Mouse (Mus musculus): ENCODE results near the gene C130050O18Rik. TPM values are rescaled to one million over a fixed set of nuclear protein-coding genes. Genes with fewer than 3 reads are reported as not detected.
"Not testable (repeated sequence)": the region's sequence is repeated elsewhere in the genome, so short reads cannot be mapped to it uniquely, and the experiment has no call there.

C130050O18Rik gene
- polyA plus RNA-seq, 1 experiment: not detected

DNA sequence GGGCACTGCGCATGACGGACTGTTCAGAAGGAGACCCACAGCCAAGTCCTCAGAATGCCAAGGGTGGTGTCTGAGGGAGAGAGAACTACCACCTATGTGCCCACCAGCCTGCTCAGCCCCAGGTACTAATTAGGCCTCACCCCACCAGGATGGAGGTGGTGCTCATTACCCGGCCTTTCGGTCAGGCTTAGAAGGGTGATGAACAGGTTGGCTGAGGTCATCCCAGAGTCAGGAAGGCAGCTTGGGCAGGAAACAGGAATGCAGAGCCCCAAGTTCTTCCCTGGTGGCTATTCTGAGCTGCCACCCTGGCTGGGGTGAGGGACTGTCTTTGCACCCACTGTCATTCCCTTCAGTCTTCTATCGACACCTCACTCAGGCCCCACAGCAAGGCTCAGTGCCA, 19.0 kb upstream of the C130050O18Rik start:
- Histone ChIP-seq H3K27me3 (ENCODE audit: control insufficient read depth) (no peaks in the 10 kb centered on the region), H3K4me1 (ENCODE audit: control insufficient read depth) (peaks cover 95% of the 10 kb centered on the region), H3K9me3 (ENCODE audit: control insufficient read depth, low read length) (no peaks in the 10 kb centered on the region), H3K36me3 (ENCODE audit: control insufficient read depth) (peaks cover 88% of the 10 kb centered on the region), H3K4me3 (replicated peaks) (peak overlapping the region; percentile 17)
- TF ChIP-seq GATA1 (IDR thresholded peaks at IDR 0.05; ENCODE audit: low read length) (no peak), TAL1 (IDR thresholded peaks at IDR 0.05; ENCODE audit: low read length) (no peak)

DNA sequence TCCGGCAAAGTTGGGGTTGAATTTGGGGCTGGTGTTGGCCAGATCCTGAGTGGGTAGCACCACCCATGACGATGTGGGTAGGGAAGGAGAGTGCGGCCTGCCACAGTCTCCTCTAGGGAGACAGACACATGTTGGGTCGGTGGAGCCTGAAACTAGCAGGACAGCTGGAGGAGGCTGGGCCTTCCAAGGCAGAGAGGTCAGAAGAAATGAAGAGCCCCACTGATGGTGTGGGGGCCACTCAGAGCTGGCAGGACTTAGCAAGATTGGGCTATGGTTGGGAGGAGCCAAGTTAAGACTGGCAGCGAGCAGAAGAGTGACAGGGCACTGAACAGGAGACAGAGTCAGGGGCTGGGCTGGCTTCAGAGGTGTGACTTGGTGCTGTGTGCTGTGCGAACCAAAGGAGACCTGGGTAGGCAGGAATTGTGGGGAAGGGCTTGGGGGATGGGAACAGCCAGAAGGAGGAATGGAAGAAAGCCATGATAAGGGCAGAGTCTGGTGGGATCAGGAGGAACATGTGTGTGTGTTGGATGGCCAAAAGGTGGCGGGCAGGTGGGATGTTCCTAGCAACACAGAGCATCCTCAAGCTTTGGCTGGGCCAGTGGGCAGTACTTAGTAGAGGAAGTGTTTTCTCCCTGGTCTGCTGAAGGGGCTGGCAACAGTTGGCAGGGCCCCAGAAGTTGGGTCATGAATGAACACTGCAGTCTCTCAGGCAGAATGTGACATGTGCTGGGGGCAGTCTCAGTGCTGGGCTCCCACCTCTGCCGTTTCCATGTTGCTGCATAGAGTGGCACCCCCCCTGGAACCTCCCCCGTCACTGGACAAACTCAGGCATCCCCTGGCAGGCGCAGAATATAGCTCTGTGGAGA, 17.5 kb upstream of the C130050O18Rik start:
- Histone ChIP-seq H3K4me3 (replicated peaks) (peak overlapping the region; percentile 78), H3K36me3 (ENCODE audit: control insufficient read depth) (peaks cover 96% of the 10 kb centered on the region), H3K27me3 (ENCODE audit: control insufficient read depth) (no peaks in the 10 kb centered on the region; the same call in 1 of the 2 replicates), H3K9me3 (ENCODE audit: control insufficient read depth, low read length) (no peaks in the 10 kb centered on the region), H3K4me1 (ENCODE audit: control insufficient read depth) (peaks cover 96% of the 10 kb centered on the region)
- TF ChIP-seq GATA1 (IDR thresholded peaks at IDR 0.05; ENCODE audit: low read length) (no peak), TAL1 (IDR thresholded peaks at IDR 0.05; ENCODE audit: low read length) (no peak)

DNA sequence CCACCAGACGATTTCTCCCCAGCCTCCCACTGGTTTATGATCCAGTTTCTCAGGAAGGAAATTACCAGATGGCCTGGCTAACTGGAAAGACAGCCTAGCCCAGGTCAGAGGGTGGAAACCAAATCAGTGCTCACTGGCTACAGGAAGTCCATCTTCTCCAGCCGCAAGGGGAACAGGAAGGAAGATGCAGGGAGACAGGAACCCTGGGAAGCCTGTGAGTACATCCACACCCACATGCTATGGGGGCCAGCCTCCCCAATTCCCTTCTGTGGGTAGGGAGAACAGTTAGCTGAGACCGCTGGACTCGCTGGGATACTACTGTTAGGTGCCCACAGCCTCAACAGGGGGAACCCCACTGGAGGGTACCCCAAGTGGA, 16.9 kb upstream of the C130050O18Rik start:
- Histone ChIP-seq H3K4me1 (ENCODE audit: control insufficient read depth) (peaks cover 96% of the 10 kb centered on the region), H3K27me3 (ENCODE audit: control insufficient read depth) (no peaks in the 10 kb centered on the region; the same call in 1 of the 2 replicates), H3K36me3 (ENCODE audit: control insufficient read depth) (peaks cover 96% of the 10 kb centered on the region), H3K9me3 (ENCODE audit: control insufficient read depth, low read length) (no peaks in the 10 kb centered on the region), H3K4me3 (replicated peaks) (peak overlapping the region; percentile 78)
- no peak for TF ChIP-seq GATA1 (IDR thresholded peaks at IDR 0.05; ENCODE audit: low read length)
- TF ChIP-seq TAL1 (IDR thresholded peaks at IDR 0.05; ENCODE audit: low read length): no peak

DNA sequence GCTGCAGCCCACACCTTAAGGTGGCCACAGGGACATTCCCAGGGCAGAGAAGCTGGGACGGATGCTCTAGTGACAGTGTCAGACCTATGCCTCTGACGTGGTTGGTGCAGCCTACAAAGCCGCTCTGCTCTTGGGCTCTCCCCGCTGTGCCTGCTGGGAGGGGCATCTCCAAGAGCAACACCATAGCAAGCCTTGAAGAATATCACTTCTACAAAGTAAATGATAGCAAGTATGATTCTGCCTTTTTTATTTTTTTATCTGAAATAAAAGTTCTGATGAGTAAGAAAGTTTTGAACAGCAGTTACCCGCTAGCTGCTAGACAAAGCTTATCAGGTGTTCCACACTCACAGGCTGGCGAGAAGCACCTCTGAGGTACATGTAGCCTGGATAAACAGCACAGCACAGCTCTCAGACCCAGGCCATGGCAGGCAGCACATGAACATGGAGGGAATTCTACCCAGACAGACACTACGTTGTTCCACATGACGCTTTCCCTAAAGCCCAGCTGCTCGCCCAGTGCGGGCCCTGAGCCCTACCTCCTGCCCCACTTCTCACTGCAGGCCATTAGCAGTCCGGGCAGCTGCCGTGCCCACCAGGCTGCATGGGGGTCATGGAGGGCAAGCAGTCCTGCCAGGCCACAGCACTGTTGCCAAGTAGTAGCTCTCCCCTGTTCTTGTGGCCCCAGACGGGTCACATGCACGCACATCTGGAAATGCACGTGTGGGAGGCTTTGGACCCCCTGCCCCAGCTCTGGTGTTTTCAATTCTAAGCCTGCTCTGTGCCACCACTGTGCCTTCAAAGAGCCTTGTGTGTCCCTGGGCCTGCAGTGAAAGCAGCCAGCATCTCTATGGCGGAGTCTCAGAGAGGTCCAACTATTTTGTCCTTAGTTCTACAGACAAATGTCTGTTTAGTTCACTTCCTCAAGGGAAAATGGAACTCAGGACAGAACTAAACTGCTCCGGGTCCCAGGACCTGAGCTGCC, 16.1 kb upstream of the C130050O18Rik start:
- peak; percentile 70 for TF ChIP-seq TAL1 (IDR thresholded peaks at IDR 0.05; ENCODE audit: low read length)
- TF ChIP-seq GATA1 (IDR thresholded peaks at IDR 0.05; ENCODE audit: low read length): peak; percentile 60
- H3K4me3 ChIP-seq (replicated peaks): peak overlapping the region; percentile 78
- no peaks in the 10 kb centered on the region; the same call in 1 of the 2 replicates for H3K27me3 ChIP-seq (ENCODE audit: control insufficient read depth)
- H3K9me3 ChIP-seq (ENCODE audit: control insufficient read depth, low read length): no peaks in the 10 kb centered on the region
- peaks cover 96% of the 10 kb centered on the region for H3K36me3 ChIP-seq (ENCODE audit: control insufficient read depth)
- peaks cover 96% of the 10 kb centered on the region for H3K4me1 ChIP-seq (ENCODE audit: control insufficient read depth)

DNA sequence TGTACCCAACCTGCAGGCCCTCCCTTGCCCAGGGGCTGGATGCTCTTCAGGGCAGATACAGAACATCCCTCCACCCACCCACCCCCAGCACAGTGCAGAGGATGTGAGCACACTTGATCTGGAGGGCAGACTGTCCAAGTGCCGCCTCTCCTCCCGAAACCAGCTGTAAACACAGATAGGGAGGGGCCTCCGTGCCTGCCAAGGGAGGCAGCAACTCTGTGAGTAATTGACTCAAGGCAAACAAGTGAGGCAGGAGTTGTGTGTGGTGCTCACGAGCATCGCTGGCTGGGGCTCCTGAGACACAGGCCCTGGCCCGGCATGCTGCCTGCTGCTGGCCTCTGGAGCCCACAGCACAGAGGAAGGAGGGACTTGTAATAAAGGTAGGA, 15.4 kb upstream of the C130050O18Rik start:
- peaks cover 96% of the 10 kb centered on the region for H3K4me1 ChIP-seq (ENCODE audit: control insufficient read depth)
- H3K4me3 ChIP-seq (replicated peaks): peak overlapping the region; percentile 78
- peak; percentile 87 for TF ChIP-seq TAL1 (IDR thresholded peaks at IDR 0.05; ENCODE audit: low read length)
- TF ChIP-seq GATA1 (IDR thresholded peaks at IDR 0.05; ENCODE audit: low read length): peak; percentile 50; the same call in 1 of the 2 replicates
- no peaks in the 10 kb centered on the region; the same call in 1 of the 2 replicates for H3K27me3 ChIP-seq (ENCODE audit: control insufficient read depth)
- peaks cover 96% of the 10 kb centered on the region for H3K36me3 ChIP-seq (ENCODE audit: control insufficient read depth)
- no peaks in the 10 kb centered on the region for H3K9me3 ChIP-seq (ENCODE audit: control insufficient read depth, low read length)

DNA sequence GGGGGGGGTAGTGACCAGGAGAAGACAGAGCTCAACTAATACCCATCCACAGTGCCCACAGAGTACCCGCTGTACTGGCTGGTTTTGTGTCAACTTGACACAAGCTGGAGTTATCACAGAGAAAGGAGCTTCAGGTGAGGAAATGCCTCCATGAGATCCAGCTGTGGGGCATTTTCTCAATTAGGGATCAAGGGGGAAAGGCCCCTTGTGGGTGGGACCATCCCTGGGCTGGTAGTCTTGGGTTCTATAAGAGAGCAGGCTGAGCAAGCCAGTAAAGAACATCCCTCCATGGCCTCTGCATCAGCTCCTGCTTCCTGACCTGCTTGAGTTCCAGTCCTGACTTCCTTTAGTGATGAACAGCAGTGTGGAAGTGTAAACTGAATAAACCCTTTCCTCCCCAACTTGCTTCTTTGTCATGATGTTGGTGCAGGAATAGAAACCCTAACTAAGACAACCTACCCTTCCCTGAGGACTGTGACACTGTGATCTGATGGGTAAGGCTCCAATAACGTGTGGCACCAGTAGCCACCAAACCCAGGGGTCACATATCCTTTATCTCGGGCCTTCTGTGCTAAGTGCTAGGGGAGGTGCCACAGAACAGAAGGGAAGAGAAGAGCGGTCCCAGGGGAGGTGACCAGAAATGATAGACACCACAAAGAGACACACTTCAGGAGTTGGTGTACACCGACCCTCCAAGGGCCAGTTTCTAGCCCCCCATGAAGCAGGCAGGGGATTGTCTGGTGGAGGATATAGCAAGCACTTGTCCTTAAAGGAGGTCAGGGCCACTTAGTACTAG, 14.6 kb upstream of the C130050O18Rik start:
- not testable (repeated sequence) for H3K27me3 ChIP-seq (ENCODE audit: control insufficient read depth); H3K9me3 ChIP-seq (ENCODE audit: control insufficient read depth, low read length)
- Histone ChIP-seq H3K36me3 (ENCODE audit: control insufficient read depth) (peaks cover 96% of the 10 kb centered on the region), H3K4me3 (replicated peaks) (peak overlapping the region; percentile 78), H3K4me1 (ENCODE audit: control insufficient read depth) (peaks cover 96% of the 10 kb centered on the region)

DNA sequence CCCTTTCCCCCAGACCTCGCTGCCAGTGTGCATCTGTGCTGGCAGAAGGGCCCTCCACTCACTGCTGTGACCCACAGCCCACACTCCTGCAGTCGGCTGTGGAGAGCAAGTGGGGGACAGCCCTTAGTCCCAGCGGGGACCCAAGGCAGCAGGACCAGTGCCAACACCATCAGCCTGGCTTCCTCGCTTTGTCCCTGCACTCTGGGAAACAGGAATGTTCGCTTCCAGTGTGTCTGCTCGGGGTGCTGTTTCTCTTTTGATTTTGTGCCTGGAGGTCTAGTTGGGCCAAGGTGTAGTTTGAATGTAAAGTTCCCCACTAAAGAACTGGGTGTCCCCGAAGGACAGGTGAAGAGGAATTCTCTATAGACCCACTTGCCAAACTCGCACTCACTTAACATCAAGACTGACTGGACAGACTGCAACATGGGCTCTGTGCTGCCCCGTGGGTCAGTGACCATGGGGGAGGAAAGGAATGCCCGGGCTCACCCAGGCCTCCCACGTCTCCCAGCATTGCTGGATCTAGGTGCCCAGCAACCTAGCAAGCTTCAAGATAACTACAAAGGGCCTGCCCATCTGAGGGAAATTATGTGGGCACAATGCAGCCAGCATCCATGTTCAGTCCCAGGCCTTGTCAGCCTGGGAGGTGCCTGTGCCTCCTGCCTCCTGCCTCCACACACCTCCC, 13.6 kb upstream of the C130050O18Rik start:
- peaks cover 96% of the 10 kb centered on the region for H3K36me3 ChIP-seq (ENCODE audit: control insufficient read depth)

More for the DNA sequence above, 13.6 kb upstream of the C130050O18Rik start:
- Histone ChIP-seq H3K9me3 (ENCODE audit: control insufficient read depth, low read length) (no peaks in the 10 kb centered on the region), H3K27me3 (ENCODE audit: control insufficient read depth) (no peaks in the 10 kb centered on the region; the same call in 1 of the 2 replicates), H3K4me1 (ENCODE audit: control insufficient read depth) (peaks cover 94% of the 10 kb centered on the region), H3K4me3 (replicated peaks) (peak overlapping the region; percentile 77)
- no peak for TF ChIP-seq GATA1 (IDR thresholded peaks at IDR 0.05; ENCODE audit: low read length)
- TF ChIP-seq TAL1 (IDR thresholded peaks at IDR 0.05; ENCODE audit: low read length): no peak

Data from erythroblast, embryonic 14.5 days (primary cell).